Mouse (Mus musculus) liver, postnatal 0 days (tissue): ENCODE data around the gene Rap1gds1.

Source experiments
- CTCF ChIP-seq: sonication (generic); IDR thresholded peaks from 2 replicates; pipeline ENCODE4 v1.5.1; 2016; ENCODE audit warnings: antibody characterized with exemption, low read depth
- EP300 ChIP-seq: IDR thresholded peaks from 2 replicates; pipeline ENCODE4 v1.6.1; 2016; ENCODE audit warnings: antibody characterized with exemption, low read depth, mild to moderate bottlenecking

DNA sequence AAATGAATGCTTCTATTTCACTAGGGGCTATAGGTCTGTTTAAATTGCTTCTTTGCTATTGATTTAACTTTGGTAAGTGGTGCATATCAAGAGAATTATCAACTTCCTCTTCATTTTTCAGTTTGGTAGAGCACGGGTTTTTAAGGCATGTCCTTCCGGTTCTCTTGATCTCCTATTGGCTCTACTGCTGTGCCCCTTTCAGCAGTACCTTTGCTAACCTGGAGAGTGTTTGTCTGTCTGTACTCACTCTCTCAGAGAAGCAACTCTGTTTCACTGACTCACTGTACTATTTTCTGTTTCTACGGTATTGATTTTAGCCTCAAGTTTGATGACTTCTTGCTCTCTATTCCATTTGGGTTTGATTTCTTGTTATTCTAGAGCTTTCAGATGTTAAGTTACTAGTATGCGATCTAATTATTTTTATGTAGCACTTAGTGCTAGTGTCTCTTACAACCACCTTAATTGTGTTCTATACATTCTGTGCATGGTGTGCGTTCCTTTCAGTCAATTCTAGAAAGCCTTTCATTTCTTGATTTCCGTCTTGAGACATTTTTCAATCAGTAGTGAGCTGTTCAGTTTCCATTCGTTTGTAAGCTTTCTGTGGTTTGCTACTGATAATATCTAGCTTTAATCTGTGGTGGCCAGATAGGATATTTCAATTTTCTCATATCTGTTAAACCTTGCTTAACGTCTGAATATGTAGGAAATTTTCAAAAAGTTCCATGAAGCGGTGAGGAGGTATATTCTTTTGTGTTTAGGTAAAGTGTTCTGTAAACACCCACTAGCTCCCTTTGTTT lies 74.7 kb downstream of the Rap1gds1 start:
- TF ChIP-seq CTCF: no peak
- no peak for TF ChIP-seq EP300
